Mouse (Mus musculus): ENCODE results near the gene Cpt1b. TPM values are rescaled to one million over a fixed set of nuclear protein-coding genes. Genes with fewer than 3 reads are reported as not detected.

Cpt1b gene
- polyA plus RNA-seq, 1 experiment, result 5.9 TPM

DNA sequence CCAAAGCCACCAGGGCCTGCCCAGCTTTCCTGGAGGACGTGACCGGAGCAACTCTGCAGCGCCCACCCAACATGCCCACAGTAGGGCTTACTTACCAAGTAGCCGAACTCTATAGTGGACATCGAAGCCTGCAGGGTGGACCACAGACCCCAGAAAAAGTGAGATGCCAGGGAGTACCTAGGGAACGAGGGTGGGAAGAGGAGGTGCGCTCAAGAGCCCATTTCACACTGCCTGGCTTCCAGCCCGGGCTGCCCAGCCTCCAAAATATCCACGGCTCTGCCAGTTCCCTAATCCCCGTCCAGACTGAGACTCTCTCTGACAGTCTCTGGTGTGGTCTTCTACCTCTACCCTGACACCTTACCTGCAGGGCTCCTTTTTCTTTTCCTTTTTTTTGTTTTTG, 1.1 kb upstream of the Cpt1b start:
- Histone ChIP-seq H3K36me3 (ENCODE audit: control insufficient read depth, insufficient read depth) (peaks cover 9% of the 10 kb centered on the region), H3K4me2 (ENCODE audit: low read depth) (no peak overlapping the region)

DNA sequence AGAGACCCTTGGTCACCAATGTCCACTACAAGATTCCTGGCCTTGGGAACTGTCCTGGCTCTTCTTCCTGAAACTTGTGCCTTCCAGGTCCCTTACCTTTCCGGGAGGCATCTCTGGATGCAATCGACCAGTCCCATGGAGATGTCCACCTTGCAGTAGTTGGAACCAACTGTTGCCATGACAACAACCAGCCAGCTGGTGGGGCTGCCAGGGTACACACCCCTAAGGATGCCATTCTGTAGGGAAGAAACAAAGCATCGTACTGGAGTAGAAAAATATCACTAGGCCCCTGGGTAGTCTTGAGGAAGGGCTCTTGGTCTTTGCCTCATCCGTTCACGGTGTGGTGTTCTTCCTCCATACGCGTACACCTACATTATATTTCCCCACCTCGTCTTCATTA, 1.0 kb downstream of the Cpt1b start:
- peaks cover 12% of the 10 kb centered on the region for H3K79me2 ChIP-seq (ENCODE audit: control insufficient read depth, insufficient read depth)
- no peak overlapping the region for H3K4me2 ChIP-seq (ENCODE audit: low read depth)
- H3K36me3 ChIP-seq (ENCODE audit: control insufficient read depth, insufficient read depth), result peaks cover 16% of the 10 kb centered on the region
- TF ChIP-seq MAX (IDR thresholded peaks at IDR 0.05; ENCODE audit: low read depth) (no peak), E2F4 (IDR thresholded peaks at IDR 0.05; ENCODE audit: insufficient read depth) (no peak), CEBPB (IDR thresholded peaks at IDR 0.05; ENCODE audit: insufficient read depth, poor library complexity, severe bottlenecking) (no peak), SRF (IDR thresholded peaks at IDR 0.05; ENCODE audit: control insufficient read depth, insufficient read length, low read depth) (no peak), POLR2A (IDR thresholded peaks at IDR 0.05; ENCODE audit: insufficient read length, low read depth) (no peak), POLR2AphosphoS2 (IDR thresholded peaks at IDR 0.05; ENCODE audit: insufficient read length, low read depth) (no peak), USF1 (IDR thresholded peaks at IDR 0.05; ENCODE audit: low read depth) (no peak), REST (IDR thresholded peaks at IDR 0.05; ENCODE audit: insufficient read depth, insufficient read length) (no peak), MYOG (IDR thresholded peaks at IDR 0.05; ENCODE audit: control insufficient read depth in 1 of 3, insufficient read depth in 1 of 3, insufficient read length in 2 of 3, low read depth in 2 of 3) (no peak), TCF12 (IDR thresholded peaks at IDR 0.05; ENCODE audit: insufficient read depth, poor library complexity, severe bottlenecking) (no peak), TCF3 (IDR thresholded peaks at IDR 0.05; ENCODE audit: insufficient read length, low read depth) (no peak), MYOD1 (IDR thresholded peaks at IDR 0.05; ENCODE audit: control insufficient read depth in 1 of 3, insufficient read length in 2 of 3, low read depth in 2 of 3) (no peak)
- H3ac ChIP-seq (ENCODE audit: control insufficient read depth, insufficient read length), result no peak overlapping the region
- H3K27me3 ChIP-seq (ENCODE audit: control insufficient read depth, insufficient read depth, insufficient read length), result no peaks in the 10 kb centered on the region
- no peak overlapping the region for H3K4me3 ChIP-seq

More for the DNA sequence above, 1.1 kb upstream of the Cpt1b start:
- Histone ChIP-seq H3K79me2 (ENCODE audit: control insufficient read depth, insufficient read depth) (peaks cover 12% of the 10 kb centered on the region), H3K27me3 (ENCODE audit: control insufficient read depth, insufficient read depth, insufficient read length) (no peaks in the 10 kb centered on the region), H3ac (ENCODE audit: control insufficient read depth, insufficient read length) (no peak overlapping the region), H3K4me3 (no peak overlapping the region)
- TF ChIP-seq TCF3 (IDR thresholded peaks at IDR 0.05; ENCODE audit: insufficient read length, low read depth), result no peak
- no peak for TF ChIP-seq USF1 (IDR thresholded peaks at IDR 0.05; ENCODE audit: low read depth)
- TF ChIP-seq POLR2AphosphoS2 (IDR thresholded peaks at IDR 0.05; ENCODE audit: insufficient read length, low read depth), result no peak
- no peak for TF ChIP-seq MAX (IDR thresholded peaks at IDR 0.05; ENCODE audit: low read depth)
- TF ChIP-seq POLR2A (IDR thresholded peaks at IDR 0.05; ENCODE audit: insufficient read length, low read depth), result no peak
- TF ChIP-seq CEBPB (IDR thresholded peaks at IDR 0.05; ENCODE audit: insufficient read depth, poor library complexity, severe bottlenecking), result no peak
- TF ChIP-seq SRF (IDR thresholded peaks at IDR 0.05; ENCODE audit: control insufficient read depth, insufficient read length, low read depth), result no peak
- TF ChIP-seq E2F4 (IDR thresholded peaks at IDR 0.05; ENCODE audit: insufficient read depth), result no peak
- no peak for TF ChIP-seq REST (IDR thresholded peaks at IDR 0.05; ENCODE audit: insufficient read depth, insufficient read length)
- no peak for TF ChIP-seq TCF12 (IDR thresholded peaks at IDR 0.05; ENCODE audit: insufficient read depth, poor library complexity, severe bottlenecking)
- TF ChIP-seq MYOD1 (IDR thresholded peaks at IDR 0.05; ENCODE audit: control insufficient read depth in 1 of 3, insufficient read length in 2 of 3, low read depth in 2 of 3), result no peak
- TF ChIP-seq MYOG (IDR thresholded peaks at IDR 0.05; ENCODE audit: control insufficient read depth in 1 of 3, insufficient read depth in 1 of 3, insufficient read length in 2 of 3, low read depth in 2 of 3), result no peak

DNA sequence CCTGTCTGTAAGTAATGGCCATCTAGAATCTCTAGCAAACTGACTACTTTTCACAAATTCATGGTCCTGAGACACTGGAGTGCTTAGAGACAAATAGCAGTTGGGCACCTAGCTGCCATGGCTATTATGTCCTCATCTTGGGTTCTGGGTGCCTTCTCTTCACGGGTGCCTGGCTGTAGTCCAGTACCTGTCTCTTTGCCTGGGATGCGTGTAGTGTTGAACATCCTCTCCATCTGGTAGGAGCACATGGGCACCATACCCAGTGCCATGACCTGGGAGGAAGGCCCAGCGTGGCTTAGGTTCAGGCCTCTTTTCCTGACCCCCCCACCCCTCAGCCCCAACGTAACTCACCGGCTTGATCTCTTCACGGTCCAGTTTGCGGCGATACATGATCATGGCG, 3.7 kb downstream of the Cpt1b start:
- Histone ChIP-seq H3K27me3 (ENCODE audit: control insufficient read depth, insufficient read depth, insufficient read length) (no peaks in the 10 kb centered on the region), H3ac (ENCODE audit: control insufficient read depth, insufficient read length) (no peak overlapping the region), H3K4me2 (ENCODE audit: low read depth) (no peak overlapping the region), H3K79me2 (ENCODE audit: control insufficient read depth, insufficient read depth) (no peaks in the 10 kb centered on the region), H3K36me3 (ENCODE audit: control insufficient read depth, insufficient read depth) (peaks cover 12% of the 10 kb centered on the region), H3K4me3 (no peak overlapping the region)
- TF ChIP-seq MYOD1 (IDR thresholded peaks at IDR 0.05; ENCODE audit: control insufficient read depth in 1 of 3, insufficient read length in 2 of 3, low read depth in 2 of 3) (no peak), MYOG (IDR thresholded peaks at IDR 0.05; ENCODE audit: control insufficient read depth in 1 of 3, insufficient read depth in 1 of 3, insufficient read length in 2 of 3, low read depth in 2 of 3) (no peak)

DNA sequence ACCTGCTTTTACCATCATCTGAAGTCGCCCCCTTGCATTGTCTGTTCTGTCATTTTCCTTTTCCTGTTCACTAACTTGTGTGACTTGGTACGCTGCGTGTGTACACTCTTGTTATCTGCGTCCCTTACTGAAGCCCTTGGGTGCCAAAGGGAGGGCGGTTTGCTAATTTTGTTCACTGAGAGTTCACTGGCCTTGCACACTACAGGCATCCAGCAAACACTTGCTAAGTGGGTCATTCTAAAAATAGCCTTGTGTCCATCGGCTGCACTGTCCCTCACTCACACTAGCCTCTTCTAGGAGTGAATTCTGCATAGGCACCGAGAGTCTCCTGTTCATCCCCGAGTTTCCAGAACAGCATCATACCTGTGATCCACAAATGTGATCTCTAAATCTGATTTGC, 10.4 kb downstream of the Cpt1b start:
- Histone ChIP-seq H3K79me2 (ENCODE audit: control insufficient read depth, insufficient read depth) (no peaks in the 10 kb centered on the region), H3ac (ENCODE audit: control insufficient read depth, insufficient read length) (no peak overlapping the region), H3K36me3 (ENCODE audit: control insufficient read depth, insufficient read depth) (peaks cover 8% of the 10 kb centered on the region), H3K27me3 (ENCODE audit: control insufficient read depth, insufficient read depth, insufficient read length) (no peaks in the 10 kb centered on the region), H3K4me2 (ENCODE audit: low read depth) (no peak overlapping the region), H3K4me3 (no peak overlapping the region)
- no peak for TF ChIP-seq USF1 (IDR thresholded peaks at IDR 0.05; ENCODE audit: low read depth)

DNA sequence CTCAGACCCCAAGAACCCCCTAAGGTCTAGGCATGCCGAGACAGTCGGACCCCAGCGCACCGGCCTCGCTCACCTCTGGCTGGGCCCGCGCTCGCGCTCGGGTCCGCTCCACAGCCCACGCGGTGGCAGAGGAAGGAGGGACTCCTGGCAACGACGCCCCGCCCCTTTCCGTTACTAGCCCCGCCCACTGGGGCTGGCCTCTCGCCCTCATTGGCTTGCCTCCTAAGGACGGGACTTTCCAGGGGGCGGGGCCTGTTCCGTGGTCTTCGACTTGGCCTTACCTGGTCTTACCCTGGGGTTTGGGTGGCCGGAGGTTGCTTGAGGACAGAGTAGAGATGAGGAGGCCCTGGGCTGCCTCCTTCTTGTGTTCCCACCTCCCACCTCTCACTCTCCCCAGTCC, 15.5 kb downstream of the Cpt1b start, which contains the start of gene Syce3:
TSS of gene Syce3 (minus strand) at position 386 of the 400 bp plus-strand sequence.
- no peak within 1 kb of the TSS for H3ac ChIP-seq (ENCODE audit: control insufficient read depth, insufficient read length)
- no peaks in the 10 kb centered on the region for H3K27me3 ChIP-seq (ENCODE audit: control insufficient read depth, insufficient read depth, insufficient read length)
- no peaks in the 10 kb centered on the region for H3K79me2 ChIP-seq (ENCODE audit: control insufficient read depth, insufficient read depth)
- H3K36me3 ChIP-seq (ENCODE audit: control insufficient read depth, insufficient read depth), result no peaks in the 10 kb centered on the region
- no peak within 1 kb of the TSS for H3K4me3 ChIP-seq
- TF ChIP-seq TCF12 (IDR thresholded peaks at IDR 0.05; ENCODE audit: insufficient read depth, poor library complexity, severe bottlenecking) (no peak), POLR2AphosphoS2 (IDR thresholded peaks at IDR 0.05; ENCODE audit: insufficient read length, low read depth) (no peak), CEBPB (IDR thresholded peaks at IDR 0.05; ENCODE audit: insufficient read depth, poor library complexity, severe bottlenecking) (no peak), POLR2A (IDR thresholded peaks at IDR 0.05; ENCODE audit: insufficient read length, low read depth) (no peak), USF1 (IDR thresholded peaks at IDR 0.05; ENCODE audit: low read depth) (no peak), MYOG (IDR thresholded peaks at IDR 0.05; ENCODE audit: control insufficient read depth in 1 of 3, insufficient read depth in 1 of 3, insufficient read length in 2 of 3, low read depth in 2 of 3) (no peak), MYOD1 (IDR thresholded peaks at IDR 0.05; ENCODE audit: control insufficient read depth in 1 of 3, insufficient read length in 2 of 3, low read depth in 2 of 3) (no peak), MAX (IDR thresholded peaks at IDR 0.05; ENCODE audit: low read depth) (no peak), E2F4 (IDR thresholded peaks at IDR 0.05; ENCODE audit: insufficient read depth) (no peak), TCF3 (IDR thresholded peaks at IDR 0.05; ENCODE audit: insufficient read length, low read depth) (no peak)
- no peak within 1 kb of the TSS for H3K4me2 ChIP-seq (ENCODE audit: low read depth)
